Mouse (Mus musculus) CH12.LX (cell line): ENCODE measurements around the gene Ndufa8. TPM values are rescaled to one million over a fixed set of nuclear protein-coding genes. Genes with fewer than 3 reads are reported as not detected.

Source experiments
- DNase-seq: peaks from one replicate; pipeline ENCODE4 v3.0.0-alpha.2; 2013; ENCODE audit errors: extremely low read depth
- H3K27ac ChIP-seq: 2 replicates; pipeline ENCODE4 v1.5.1; 2012; ENCODE audit warnings: low read depth, mild to moderate bottlenecking, control low read depth, moderate library complexity; ENCODE audit not compliant: insufficient read depth
- H3K27me3 ChIP-seq: replicated peaks from 2 replicates; pipeline ENCODE3; 2012; ENCODE audit warnings: inconsistent platforms
- H3K36me3 ChIP-seq, 2 experiments: replicated peaks in 1 of 2; 2 replicates each; pipeline versions ENCODE3 to v1.6.1; 2012; ENCODE audit warnings: inconsistent platforms in 1 of 2, low read length in 1 of 2, mild to moderate bottlenecking in 1 of 2, mixed read lengths in 1 of 2, moderate library complexity in 1 of 2; ENCODE audit not compliant: control insufficient read depth in 1 of 2, insufficient read depth in 1 of 2
- H3K4me1 ChIP-seq, 2 experiments: 2 replicates each; pipeline ENCODE4 v1.6.1; 2012; ENCODE audit warnings: inconsistent platforms in 1 of 2, moderate library complexity in 1 of 2; ENCODE audit not compliant: insufficient read depth in 2 of 2, control insufficient read depth in 1 of 2
- H3K4me2 ChIP-seq: 2 replicates; pipeline ENCODE4 v1.6.1; 2012; ENCODE audit warnings: low read depth, mild to moderate bottlenecking, control low read depth; ENCODE audit not compliant: poor library complexity, insufficient read depth, severe bottlenecking
- H3K4me3 ChIP-seq, 3 experiments: fragments of 150-350 bp in 1 of 3; sonication (generic) in 1 of 3; replicated peaks in 1 of 3; 2 replicates each; pipeline versions ENCODE3 to v1.5.1; 2011 to 2012; ENCODE audit warnings: low read depth in 2 of 3, low read length in 2 of 3, mild to moderate bottlenecking in 2 of 3, moderate library complexity in 2 of 3, control low read depth in 1 of 3, improper control_type of control experiment in 1 of 3, inconsistent platforms in 1 of 3, mixed read lengths in 1 of 3; ENCODE audit not compliant: poor library complexity in 1 of 3
- H3K79me2 ChIP-seq: replicated peaks from 2 replicates; pipeline ENCODE4 v1.6.1; 2012; ENCODE audit warnings: mild to moderate bottlenecking, moderate library complexity; ENCODE audit not compliant: control insufficient read depth, poor library complexity, insufficient read depth, severe bottlenecking; ENCODE audit errors: extremely low read depth
- H3K9ac ChIP-seq: 2 replicates; pipeline ENCODE4 v1.6.1; 2012; ENCODE audit warnings: low read depth, mild to moderate bottlenecking, control low read depth, moderate library complexity; ENCODE audit not compliant: insufficient read depth
- H3K9me3 ChIP-seq: replicated peaks from 2 replicates; pipeline ENCODE3; 2012; ENCODE audit warnings: low read length, inconsistent platforms, mixed read lengths
- BHLHE40 ChIP-seq: IDR thresholded peaks from 2 replicates; pipeline ENCODE4 v1.6.1; 2011; ENCODE audit warnings: mild to moderate bottlenecking, low read depth, low read length, improper control_type of control experiment
- CHD2 ChIP-seq: IDR thresholded peaks from 2 replicates; pipeline ENCODE4 v1.6.1; 2011; ENCODE audit warnings: low read length, improper control_type of control experiment
- E2F4 ChIP-seq: IDR thresholded peaks from 2 replicates; pipeline ENCODE4 v1.6.1; 2011; ENCODE audit warnings: low read depth, low read length, improper control_type of control experiment; ENCODE audit not compliant: insufficient replicate concordance
- EP300 ChIP-seq: IDR thresholded peaks from 2 replicates; pipeline ENCODE4 v1.6.1; 2011; ENCODE audit warnings: low read length, improper control_type of control experiment
- GABPA ChIP-seq: IDR thresholded peaks from 2 replicates; pipeline ENCODE4 v1.6.1; 2012; ENCODE audit warnings: low read depth, low read length, improper control_type of control experiment, inconsistent platforms; ENCODE audit not compliant: insufficient replicate concordance
- HCFC1 ChIP-seq: IDR thresholded peaks from 2 replicates; pipeline ENCODE4 v1.6.1; 2012; ENCODE audit warnings: low read depth, mild to moderate bottlenecking, inconsistent platforms, low read length, improper control_type of control experiment
- KAT2A ChIP-seq: IDR thresholded peaks from 2 replicates; pipeline ENCODE4 v1.6.1; 2012; ENCODE audit warnings: low read length, improper control_type of control experiment, inconsistent platforms; ENCODE audit not compliant: insufficient replicate concordance
- MAZ ChIP-seq: IDR thresholded peaks from 2 replicates; pipeline ENCODE4 v1.6.1; 2012; ENCODE audit warnings: low read depth, mild to moderate bottlenecking, inconsistent platforms, low read length, improper control_type of control experiment, moderate library complexity
- NELFE ChIP-seq: IDR thresholded peaks from 2 replicates; pipeline ENCODE4 v1.6.1; 2011; ENCODE audit warnings: low read depth, low read length, improper control_type of control experiment
- SIN3A ChIP-seq: IDR thresholded peaks from 2 replicates; pipeline ENCODE4 v1.6.1; 2012; ENCODE audit warnings: low read length, improper control_type of control experiment, inconsistent platforms
- SMC3 ChIP-seq: IDR thresholded peaks from 2 replicates; pipeline ENCODE4 v1.6.1; 2011; ENCODE audit warnings: low read depth, low read length, improper control_type of control experiment
- TBP ChIP-seq: conservative IDR thresholded peaks from 2 replicates; pipeline ENCODE4 v1.6.1; 2011; ENCODE audit warnings: low read depth, low read length, improper control_type of control experiment
- UBTF ChIP-seq: IDR thresholded peaks from 2 replicates; pipeline ENCODE4 v1.6.1; 2012; ENCODE audit warnings: low read depth, mild to moderate bottlenecking, inconsistent platforms, low read length, improper control_type of control experiment, moderate library complexity
- USF1 ChIP-seq: IDR thresholded peaks from 2 replicates; pipeline ENCODE4 v1.6.1; 2014; ENCODE audit warnings: low read depth, mild to moderate bottlenecking, inconsistent platforms, low read length, improper control_type of control experiment
- dilution Hi-C: fragments of 300-500 bp; cut with MboI; formaldehyde crosslinking; loops from 2 replicates; pipeline ENCODE4 v1.14.3; 2020; ENCODE audit warnings: low sequenced_read_pairs; ENCODE audit not compliant: extremely low pct_unique_long_range_greater_than_20kb, extremely low pct_ligation_motif_present
- in situ Hi-C: fragments of 300-500 bp; cut with MboI; formaldehyde crosslinking; loops from 3 replicates; pipeline ENCODE4 v1.14.3; 2019; ENCODE audit warnings: low sequenced_read_pairs, low pct_ligation_motif_present, low pct_unique_long_range_greater_than_20kb, mixed read lengths
- polyA plus RNA-seq: library from polyadenylated mRNA; unstranded; fragments of >175 nt; gene quantifications from 2 replicates; pipeline ENCODE4 v1.2.1, GENCODE M21; 2012; ENCODE audit warnings: low read depth; ENCODE audit not compliant: insufficient read length
- total RNA-seq, 2 experiments: library from RNA; depleted of rRNA; stranded (reverse); fragments of 300-350 nt in 1 of 2; fragments of >200 nt in 1 of 2; gene quantifications; 2 replicates each; pipeline ENCODE4 v1.2.3; 2012 to 2014

The Ndufa8 gene
- total and polyA plus RNA-seq, 3 experiments: 111 to 179 (median 119) TPM

DNA sequence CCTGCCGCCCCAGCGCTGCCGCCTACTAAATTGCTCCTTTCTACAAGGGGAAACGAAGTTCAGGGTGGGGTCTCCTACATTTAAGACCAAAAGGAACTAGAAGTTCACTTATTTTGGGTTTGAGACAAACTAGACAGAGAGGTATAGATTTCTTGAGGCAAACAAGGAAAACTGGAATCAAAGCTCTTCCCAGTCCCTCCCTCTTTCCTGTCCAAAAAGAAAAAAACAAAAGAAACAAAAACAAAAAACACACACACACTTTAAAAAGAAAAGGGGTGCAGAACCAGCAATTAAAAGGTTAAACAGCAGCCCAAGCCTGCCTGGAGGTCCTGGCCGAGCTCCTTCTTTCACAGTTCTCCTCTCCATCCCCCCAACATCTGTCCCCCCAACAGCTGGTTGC is 48.8 kb upstream of the Ndufa8 start:
- no peaks in the 10 kb centered on the region for H3K36me3 ChIP-seq
- H3K9me3 ChIP-seq: peaks cover 2% of the 10 kb centered on the region
- no peak for DNase-seq
- no peak overlapping the region for H3K4me2 ChIP-seq
- TF ChIP-seq GABPA (no peak), UBTF (no peak), BHLHE40 (no peak), HCFC1 (no peak), E2F4 (no peak), NELFE (no peak), KAT2A (no peak), TBP (no peak), CHD2 (no peak), EP300 (no peak), MAZ (no peak), SMC3 (no peak), SIN3A (no peak), USF1 (no peak)
- H3K4me3 ChIP-seq: no peak overlapping the region
- peaks cover 79% of the 10 kb centered on the region for H3K27me3 ChIP-seq
- no peak overlapping the region for H3K27ac ChIP-seq
- dilution Hi-C loops (no loop called here), in situ Hi-C loops (no loop called here)
- no peaks in the 10 kb centered on the region for H3K79me2 ChIP-seq
- no peak overlapping the region for H3K9ac ChIP-seq
- H3K4me1 ChIP-seq: no peaks in the 10 kb centered on the region; a peak in 1 of 4 replicates

DNA sequence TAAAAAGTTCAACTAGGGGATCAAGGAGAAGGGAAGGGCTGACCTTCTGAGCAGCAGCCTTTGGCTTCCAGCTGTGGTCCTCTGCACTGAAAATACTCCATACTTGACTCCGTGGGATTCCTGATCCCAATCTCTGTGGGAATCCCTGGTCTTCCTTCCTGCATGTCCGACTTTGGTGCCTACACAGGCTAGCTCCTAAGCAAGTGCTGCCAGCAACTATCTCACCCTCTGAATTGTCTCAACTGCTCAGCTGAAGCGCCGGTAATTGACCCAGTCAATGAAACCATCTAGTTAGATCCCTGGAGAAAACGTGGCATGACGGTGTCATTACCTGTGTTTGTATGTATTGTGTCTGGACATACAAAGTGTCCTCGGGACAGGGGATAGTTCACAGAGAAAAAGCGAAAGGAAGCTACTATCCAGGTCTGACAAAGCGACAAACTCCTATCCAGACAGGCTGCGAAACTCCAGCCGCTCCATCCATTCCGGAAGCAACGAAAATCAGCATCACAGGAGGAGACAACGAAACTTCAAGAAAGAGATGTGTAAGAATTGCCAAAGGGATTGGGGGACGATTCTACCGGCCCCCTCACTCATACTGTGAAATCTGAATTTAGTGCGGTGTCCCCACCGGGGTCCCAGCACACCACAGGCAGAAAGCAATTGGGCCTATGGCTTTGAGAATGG is 48.1 kb upstream of the Ndufa8 start:
- Histone ChIP-seq H3K9me3 (no peaks in the 10 kb centered on the region), H3K27me3 (peaks cover 83% of the 10 kb centered on the region), H3K79me2 (no peaks in the 10 kb centered on the region), H3K4me1 (no peaks in the 10 kb centered on the region), H3K27ac (no peak overlapping the region), H3K4me2 (no peak overlapping the region), H3K9ac (no peak overlapping the region), H3K4me3 (no peak overlapping the region), H3K36me3 (no peaks in the 10 kb centered on the region)
- in situ Hi-C loops: no loop called here
- TF ChIP-seq HCFC1 (no peak), SMC3 (no peak), MAZ (no peak), CHD2 (no peak)
- no peak for DNase-seq
- dilution Hi-C loops: no loop called here
